Mouse (Mus musculus) left cerebral cortex, adult 2 months (tissue): ENCODE measurements around the gene Cd44. TPM values are rescaled to one million over a fixed set of nuclear protein-coding genes. Genes with fewer than 3 reads are reported as not detected.

ENCODE experiments used
- DNase-seq, 2 experiments: peaks; one replicate each; pipeline ENCODE4 v3.0.0; 2021 to 2022; ENCODE audit warnings: low spot score in 2 of 2, mixed read lengths in 1 of 2; ENCODE audit errors: extremely low spot score in 1 of 2
- H3K27ac ChIP-seq: fragments of 200-600 bp; 2 replicates; pipeline ENCODE4 v1.8.1; 2022
- H3K4me3 ChIP-seq: fragments of 200-600 bp; 2 replicates; pipeline ENCODE4 v1.8.1; 2022
- CTCF ChIP-seq: fragments of 200-600 bp; IDR thresholded peaks from 2 replicates; pipeline ENCODE4 v1.8.1; 2022; ENCODE audit warnings: antibody characterized with exemption, mild to moderate bottlenecking, moderate library complexity
- intact Hi-C: fragments of 180-260 bp; cut with DNase I; formaldehyde crosslinking; loops from one replicate; pipeline ENCODE4 v1.15.1; 2025
- total RNA-seq, 2 experiments: library from RNA; stranded (reverse); gene quantifications; 2 replicates each; pipeline ENCODE4 v1.2.3; 2021

Gene Cd44
- total RNA-seq, 2 experiments from 2014 or later: 2.9 to 4.4 TPM

GRCm38 (mm10) chr2:102912469-102912868, 11.0 kb upstream of the Cd44 start:
- intact Hi-C loops: no loop called here
- H3K27ac ChIP-seq: no peak overlapping the region
- H3K4me3 ChIP-seq: no peak overlapping the region
- DNase-seq: no peak
- no peak for TF ChIP-seq CTCF

GRCm38 (mm10) chr2:102909403-102909802, 7.9 kb upstream of the Cd44 start:
- intact Hi-C loops: no loop called here
- TF ChIP-seq CTCF: no peak
- no peak overlapping the region for H3K27ac ChIP-seq
- H3K4me3 ChIP-seq: no peak overlapping the region
- DNase-seq: no peak

- no peak for TF ChIP-seq CTCF
- Histone ChIP-seq H3K27ac (no peak overlapping the region), H3K4me3 (no peak overlapping the region)
- intact Hi-C loops: no loop called here
- no peak for DNase-seq
Observed at GRCm38 (mm10) chr2:102905604-102906003, 4.1 kb upstream of the Cd44 start.

DNA sequence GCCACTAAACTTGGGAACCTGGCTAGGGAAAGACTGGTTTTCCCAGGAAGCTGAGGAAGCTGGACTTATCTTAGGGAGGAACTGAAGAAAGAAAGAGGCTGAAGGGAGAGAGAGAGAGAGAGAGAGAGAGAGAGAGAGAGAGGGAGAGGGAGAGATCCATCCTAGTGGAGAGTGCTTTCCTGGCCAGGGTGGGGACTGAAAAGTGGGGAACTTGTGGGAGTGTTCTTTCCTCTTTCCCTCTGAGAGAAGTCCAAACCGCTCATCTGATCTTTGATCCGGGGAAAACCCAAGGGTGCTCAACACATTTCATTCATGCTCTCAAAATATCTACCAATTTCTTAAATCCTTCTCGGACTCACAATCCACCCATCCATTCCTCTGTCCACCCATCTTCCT, 361 bp upstream of the Cd44 start:
- no peak overlapping the region for H3K27ac ChIP-seq
- no peak for TF ChIP-seq CTCF
- no peak overlapping the region; the same call in 1 of the 2 replicates for H3K4me3 ChIP-seq
- DNase-seq: no peak
- intact Hi-C loops: no loop called here

DNA sequence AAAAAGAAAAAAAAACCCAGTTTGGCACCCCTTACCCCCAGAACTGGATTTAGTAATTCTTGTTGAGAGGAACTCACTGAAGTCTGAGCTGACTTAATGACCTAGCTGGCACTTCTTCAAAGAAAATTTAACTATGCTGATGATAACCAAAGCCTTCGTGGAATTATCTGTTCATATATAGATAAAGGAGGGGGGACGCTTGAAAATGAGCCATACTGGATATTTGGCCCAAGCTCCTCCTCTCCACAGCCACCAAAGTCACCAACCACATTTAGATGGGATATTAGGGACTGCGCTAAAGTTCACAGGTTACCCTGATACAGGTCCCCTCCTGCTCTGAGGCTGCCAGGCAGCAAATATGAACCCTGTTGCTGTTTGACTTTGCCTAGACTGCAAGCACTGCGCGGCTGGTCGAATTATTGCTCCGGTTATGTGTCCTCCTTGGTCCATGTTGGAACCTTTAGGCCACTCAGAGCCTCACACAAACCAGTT, 1.2 kb downstream of the Cd44 start:
- Histone ChIP-seq H3K4me3 (no peak overlapping the region), H3K27ac (no peak overlapping the region)
- DNase-seq: no peak
- no peak for TF ChIP-seq CTCF
- intact Hi-C loops: no loop called here

GRCm38 (mm10) chr2:102899238-102899637, 2.2 kb downstream of the Cd44 start:
- intact Hi-C loops: no loop called here
- no peak for TF ChIP-seq CTCF
- H3K4me3 ChIP-seq: no peak overlapping the region
- DNase-seq: no peak
- no peak overlapping the region for H3K27ac ChIP-seq

DNA sequence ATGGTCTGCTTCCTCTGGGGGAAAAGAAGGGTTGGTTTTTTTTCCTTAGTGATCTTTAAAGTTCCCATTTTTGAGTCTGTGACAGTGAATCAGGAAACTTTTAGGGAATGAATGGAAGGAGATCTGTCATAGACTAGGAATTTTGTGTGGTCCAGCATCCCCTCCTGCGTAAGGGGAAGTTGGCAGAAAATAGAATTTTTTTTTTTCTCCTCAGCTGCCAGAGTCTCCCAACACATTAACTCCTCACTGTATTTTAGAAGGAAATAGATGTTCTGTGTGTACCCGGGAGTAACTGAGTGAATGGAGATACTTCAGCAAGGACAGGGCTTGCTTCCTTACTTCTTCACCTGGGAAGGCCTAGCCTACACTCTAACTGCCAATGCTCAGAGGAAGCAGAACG, 2.9 kb downstream of the Cd44 start:
- intact Hi-C loops: no loop called here
- no peak overlapping the region for H3K4me3 ChIP-seq
- TF ChIP-seq CTCF: no peak
- no peak overlapping the region for H3K27ac ChIP-seq
- DNase-seq: no peak

GRCm38 (mm10) chr2:102896154-102896553, 5.3 kb downstream of the Cd44 start:
- DNase-seq: no peak
- no peak overlapping the region for H3K27ac ChIP-seq
- intact Hi-C loops: no loop called here
- TF ChIP-seq CTCF: no peak
- H3K4me3 ChIP-seq: no peak overlapping the region

DNA sequence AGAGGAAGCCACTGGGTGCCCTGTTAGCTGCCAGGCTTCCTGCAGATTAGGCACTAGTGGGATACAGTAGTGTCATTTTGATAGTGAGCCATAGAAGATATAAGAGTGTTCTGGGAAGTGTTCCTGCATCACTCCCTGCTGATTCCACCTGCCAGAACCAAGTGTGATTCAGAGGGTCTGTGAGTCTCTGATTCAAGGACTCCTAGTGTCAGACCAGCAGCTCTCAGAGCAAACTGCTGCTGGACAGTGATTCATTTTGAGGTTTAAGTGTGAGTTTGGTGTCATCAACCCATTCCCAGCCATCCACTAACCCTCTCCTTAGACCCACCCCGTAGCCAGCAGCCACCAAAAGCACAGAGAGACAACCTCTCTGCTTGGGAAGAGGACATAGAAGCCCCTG, 6.3 kb downstream of the Cd44 start:
- H3K4me3 ChIP-seq: no peak overlapping the region
- intact Hi-C loops: no loop called here
- DNase-seq: no peak
- no peak overlapping the region for H3K27ac ChIP-seq
- TF ChIP-seq CTCF: no peak

DNA sequence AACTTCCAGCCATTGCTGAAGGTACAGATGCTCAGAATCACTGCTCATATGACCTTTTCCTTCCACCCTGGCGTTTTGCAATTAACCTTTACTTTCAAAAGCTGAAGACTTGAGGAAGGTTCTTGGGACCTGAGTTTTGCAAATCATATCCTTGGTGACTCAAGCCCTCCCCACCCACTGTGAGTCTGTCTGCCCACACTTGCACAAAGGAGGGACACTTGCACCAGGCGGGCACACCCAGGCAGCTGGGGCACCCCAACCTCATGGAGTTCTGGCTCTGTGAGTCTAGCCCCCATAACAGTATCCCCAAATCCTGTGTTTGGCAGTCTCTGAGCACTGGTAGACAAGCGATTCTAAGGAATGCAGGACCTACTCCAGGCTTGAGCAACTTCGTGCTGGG, 6.7 kb downstream of the Cd44 start:
- Histone ChIP-seq H3K27ac (no peak overlapping the region), H3K4me3 (no peak overlapping the region)
- no peak for TF ChIP-seq CTCF
- intact Hi-C loops: no loop called here
- no peak for DNase-seq

DNA sequence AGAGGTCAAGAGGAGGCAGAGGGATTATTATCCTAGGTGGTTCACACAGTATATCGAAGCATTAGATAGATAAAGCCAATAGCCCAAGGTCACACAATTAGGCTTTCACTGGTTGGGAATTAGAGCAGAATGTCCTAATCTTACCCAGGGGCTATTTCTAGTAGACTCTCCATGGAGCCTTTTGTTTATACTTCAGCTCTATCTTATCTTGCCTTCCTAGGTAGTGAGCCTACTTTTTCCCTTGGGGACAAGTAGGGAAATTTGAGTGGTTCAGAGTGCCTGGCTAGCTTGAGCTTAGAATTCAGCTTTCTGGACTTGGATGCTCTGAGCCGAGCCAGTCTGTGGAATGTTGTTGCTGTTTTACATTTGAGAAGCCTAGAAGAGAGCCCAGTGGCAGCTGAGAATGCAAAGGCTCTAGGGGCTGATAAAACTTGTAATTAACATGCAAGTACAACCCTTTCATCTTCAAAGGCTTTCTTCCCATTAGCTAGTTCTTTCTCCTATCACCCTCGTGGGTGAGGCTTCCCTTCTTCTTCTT, 12.7 kb downstream of the Cd44 start:
- Histone ChIP-seq H3K4me3 (no peak overlapping the region), H3K27ac (no peak overlapping the region)
- DNase-seq: no peak
- intact Hi-C loops: no loop called here
- no peak for TF ChIP-seq CTCF

- intact Hi-C loops: no loop called here
- DNase-seq: no peak
Observed at GRCm38 (mm10) chr2:102887137-102887536, 14.3 kb downstream of the Cd44 start.

DNA sequence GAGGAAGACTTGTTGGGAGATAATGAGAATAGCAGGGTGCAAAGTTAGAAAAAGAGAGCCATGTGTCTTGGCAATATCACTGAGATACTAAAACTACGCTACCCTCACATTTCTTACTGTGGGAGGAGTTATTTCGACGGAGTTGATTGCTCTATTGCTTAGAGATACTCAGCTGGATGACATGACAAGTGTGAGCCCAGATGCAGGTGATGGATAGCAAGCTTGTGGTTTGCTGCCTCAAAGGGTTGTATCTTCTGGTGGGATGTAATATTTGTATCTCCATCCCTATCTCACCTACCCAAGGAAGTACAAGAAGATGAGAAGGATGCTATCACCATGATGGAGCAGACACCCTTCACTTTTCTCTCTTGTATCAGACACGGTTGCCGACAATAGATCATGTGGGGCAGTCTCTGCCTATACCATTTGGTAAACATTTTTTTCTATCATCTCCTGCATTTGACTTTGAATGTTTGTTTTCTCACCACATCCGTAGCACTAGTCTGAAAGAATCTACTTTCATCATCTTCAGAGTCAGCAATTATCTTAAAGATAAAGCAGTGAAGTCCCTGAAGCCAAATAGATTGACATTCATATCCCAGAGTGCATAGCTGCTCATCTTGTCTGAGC, 15.0 kb downstream of the Cd44 start:
- no peak overlapping the region for H3K4me3 ChIP-seq
- intact Hi-C loops: no loop called here

More at GRCm38 (mm10) chr2:102887137-102887536, 14.3 kb downstream of the Cd44 start:
- no peak overlapping the region for H3K27ac ChIP-seq
- no peak overlapping the region for H3K4me3 ChIP-seq
- no peak for TF ChIP-seq CTCF

More for the DNA sequence above, 15.0 kb downstream of the Cd44 start:
- no peak for DNase-seq
- H3K27ac ChIP-seq: no peak overlapping the region
- TF ChIP-seq CTCF: no peak
